Mouse (Mus musculus) liver, embryonic 18 days (tissue): Measurements from ENCODE around the gene Tpm3-rs7. TPM values are rescaled to one million over a fixed set of nuclear protein-coding genes. Genes with fewer than 3 reads are reported as not detected.

Experiments used
- polyA plus RNA-seq: library from polyadenylated mRNA; depleted of rRNA; stranded (reverse); fragments of >200 nt; gene quantifications from 2 replicates; pipeline ENCODE4 v1.2.3, GENCODE M21; 2012; rRNA removed

Gene Tpm3-rs7
- 0.64 and 0.88 TPM in 2 replicates for polyA plus RNA-seq

GRCm38 (mm10) chr14:113314499-113314898 is at the start of gene Tpm3-rs7:
Gene Tpm3-rs7, plus strand, starts transcription at chr14:113314608.

